Mouse (Mus musculus) CD4-positive naive resting alpha-beta T cell, adult 57 days (primary cell): Measurements from ENCODE around the gene Mettl14. TPM values are rescaled to one million over a fixed set of nuclear protein-coding genes. Genes with fewer than 3 reads are reported as not detected.

ENCODE experiments used
- total RNA-seq: library from RNA; stranded (reverse); gene quantifications from one replicate; pipeline ENCODE4 v1.2.4, GENCODE M21; 2023

The Mettl14 gene
- 16.5 TPM for total RNA-seq

GRCm38 (mm10) chr3:123385486-123386156 lies at the start of gene Mettl14:
Gene Mettl14, minus strand, starts transcription at chr3:123386108.

Other genes starting within 250 kb of the Mettl14 start
- gene Synpo2, start 150.0 kb downstream of the Mettl14 start, total RNA-seq = 0.86 TPM
- 23.2 TPM for gene Sec24d, start 118.7 kb downstream of the Mettl14 start, total RNA-seq
- 23.4 TPM for gene Prss12, start 60.8 kb upstream of the Mettl14 start, total RNA-seq